Mouse (Mus musculus): Measurements from ENCODE around the gene Ptgs1.

Gene Ptgs1

GRCm38 (mm10) chr2:36197919-36198881, 32.0 kb upstream of the Ptgs1 start:
- Histone ChIP-seq H3K4me3 (replicated peaks; ENCODE audit: low read length) (0 out of 2 replicates have a peak overlapping the region, but pooled peaks have one; percentile 2), H3K27me3 (ENCODE audit: insufficient read depth, low read length) (peaks cover 86% of the 10 kb centered on the region), H3K36me3 (ENCODE audit: insufficient read depth, low read length) (no peaks in the 10 kb centered on the region), H3K9me3 (ENCODE audit: low read length) (peaks cover 4% of the 10 kb centered on the region; the same call in 1 of the 2 replicates), H3K4me1 (replicated peaks; ENCODE audit: low read depth, low read length) (peaks cover 50% of the 10 kb centered on the region)
- TF ChIP-seq NANOG (IDR thresholded peaks at IDR 0.05; ENCODE audit: borderline replicate concordance, low read length) (peak; percentile 87; the same call in 1 of the 2 replicates), CTCF (conservative IDR thresholded peaks at IDR 0.05; ENCODE audit: low read length) (no peak), POU5F1 (IDR thresholded peaks at IDR 0.05; ENCODE audit: borderline replicate concordance, low read length) (no peak)

GRCm38 (mm10) chr2:36198882-36199262, 31.4 kb upstream of the Ptgs1 start:
- peaks cover 4% of the 10 kb centered on the region; the same call in 1 of the 2 replicates for H3K9me3 ChIP-seq (ENCODE audit: low read length)
- H3K4me3 ChIP-seq (replicated peaks; ENCODE audit: low read length): 0 out of 2 replicates have a peak overlapping the region, but pooled peaks have one; percentile 2

GRCm38 (mm10) chr2:36200813-36201212, 29.4 kb upstream of the Ptgs1 start:
- H3K4me1 ChIP-seq (replicated peaks; ENCODE audit: low read depth, low read length): peaks cover 73% of the 10 kb centered on the region
- H3K27me3 ChIP-seq (ENCODE audit: insufficient read depth, low read length): peaks cover 90% of the 10 kb centered on the region
- H3K9me3 ChIP-seq (ENCODE audit: low read length): peaks cover 4% of the 10 kb centered on the region; the same call in 1 of the 2 replicates
- TF ChIP-seq NANOG (IDR thresholded peaks at IDR 0.05; ENCODE audit: borderline replicate concordance, low read length) (no peak), CTCF (conservative IDR thresholded peaks at IDR 0.05; ENCODE audit: low read length) (no peak), POU5F1 (IDR thresholded peaks at IDR 0.05; ENCODE audit: borderline replicate concordance, low read length) (no peak)
- no peaks in the 10 kb centered on the region for H3K36me3 ChIP-seq (ENCODE audit: insufficient read depth, low read length)
- no peak overlapping the region for H3K4me3 ChIP-seq (replicated peaks; ENCODE audit: low read length)

More at GRCm38 (mm10) chr2:36198882-36199262, 31.4 kb upstream of the Ptgs1 start:
- no peaks in the 10 kb centered on the region for H3K36me3 ChIP-seq (ENCODE audit: insufficient read depth, low read length)
- H3K4me1 ChIP-seq (replicated peaks; ENCODE audit: low read depth, low read length): peaks cover 57% of the 10 kb centered on the region
- peaks cover 89% of the 10 kb centered on the region for H3K27me3 ChIP-seq (ENCODE audit: insufficient read depth, low read length)
- TF ChIP-seq CTCF (conservative IDR thresholded peaks at IDR 0.05; ENCODE audit: low read length) (no peak), POU5F1 (IDR thresholded peaks at IDR 0.05; ENCODE audit: borderline replicate concordance, low read length) (no peak), NANOG (IDR thresholded peaks at IDR 0.05; ENCODE audit: borderline replicate concordance, low read length) (no peak; the same call in 1 of the 2 replicates)

GRCm38 (mm10) chr2:36201756-36202610, 28.2 kb upstream of the Ptgs1 start:
- TF ChIP-seq POU5F1 (IDR thresholded peaks at IDR 0.05; ENCODE audit: borderline replicate concordance, low read length) (no peak), CTCF (conservative IDR thresholded peaks at IDR 0.05; ENCODE audit: low read length) (no peak), NANOG (IDR thresholded peaks at IDR 0.05; ENCODE audit: borderline replicate concordance, low read length) (no peak)
- H3K36me3 ChIP-seq (ENCODE audit: insufficient read depth, low read length): no peaks in the 10 kb centered on the region
- peaks cover 69% of the 10 kb centered on the region for H3K4me1 ChIP-seq (replicated peaks; ENCODE audit: low read depth, low read length)
- H3K27me3 ChIP-seq (ENCODE audit: insufficient read depth, low read length): peaks cover 87% of the 10 kb centered on the region
- H3K4me3 ChIP-seq (replicated peaks; ENCODE audit: low read length): peak overlapping the region; percentile 68; the same call in 1 of the 2 replicates
- peaks cover 4% of the 10 kb centered on the region; the same call in 1 of the 2 replicates for H3K9me3 ChIP-seq (ENCODE audit: low read length)

GRCm38 (mm10) chr2:36202611-36202880, 27.7 kb upstream of the Ptgs1 start:
- Histone ChIP-seq H3K36me3 (ENCODE audit: insufficient read depth, low read length) (no peaks in the 10 kb centered on the region), H3K9me3 (ENCODE audit: low read length) (peaks cover 4% of the 10 kb centered on the region; the same call in 1 of the 2 replicates), H3K4me1 (replicated peaks; ENCODE audit: low read depth, low read length) (peaks cover 65% of the 10 kb centered on the region), H3K4me3 (replicated peaks; ENCODE audit: low read length) (peak overlapping the region; percentile 68), H3K27me3 (ENCODE audit: insufficient read depth, low read length) (peaks cover 87% of the 10 kb centered on the region)
- TF ChIP-seq POU5F1 (IDR thresholded peaks at IDR 0.05; ENCODE audit: borderline replicate concordance, low read length) (no peak), NANOG (IDR thresholded peaks at IDR 0.05; ENCODE audit: borderline replicate concordance, low read length) (no peak), CTCF (conservative IDR thresholded peaks at IDR 0.05; ENCODE audit: low read length) (no peak)

- H3K36me3 ChIP-seq (ENCODE audit: insufficient read depth, low read length): no peaks in the 10 kb centered on the region
- peaks cover 4% of the 10 kb centered on the region; the same call in 1 of the 2 replicates for H3K9me3 ChIP-seq (ENCODE audit: low read length)
- H3K27me3 ChIP-seq (ENCODE audit: insufficient read depth, low read length): peaks cover 84% of the 10 kb centered on the region
- TF ChIP-seq POU5F1 (IDR thresholded peaks at IDR 0.05; ENCODE audit: borderline replicate concordance, low read length) (no peak), NANOG (IDR thresholded peaks at IDR 0.05; ENCODE audit: borderline replicate concordance, low read length) (no peak), CTCF (conservative IDR thresholded peaks at IDR 0.05; ENCODE audit: low read length) (no peak)
- H3K4me1 ChIP-seq (replicated peaks; ENCODE audit: low read depth, low read length): peaks cover 58% of the 10 kb centered on the region
- H3K4me3 ChIP-seq (replicated peaks; ENCODE audit: low read length): peak overlapping the region; percentile 68
Measured at GRCm38 (mm10) chr2:36203011-36203825, 27.0 kb upstream of the Ptgs1 start.

GRCm38 (mm10) chr2:36204595-36204994, 25.6 kb upstream of the Ptgs1 start:
- Histone ChIP-seq H3K4me1 (replicated peaks; ENCODE audit: low read depth, low read length) (peaks cover 46% of the 10 kb centered on the region), H3K9me3 (ENCODE audit: low read length) (peaks cover 4% of the 10 kb centered on the region; the same call in 1 of the 2 replicates), H3K36me3 (ENCODE audit: insufficient read depth, low read length) (no peaks in the 10 kb centered on the region), H3K4me3 (replicated peaks; ENCODE audit: low read length) (no peak overlapping the region), H3K27me3 (ENCODE audit: insufficient read depth, low read length) (peaks cover 89% of the 10 kb centered on the region)
- TF ChIP-seq POU5F1 (IDR thresholded peaks at IDR 0.05; ENCODE audit: borderline replicate concordance, low read length) (no peak), NANOG (IDR thresholded peaks at IDR 0.05; ENCODE audit: borderline replicate concordance, low read length) (0 out of 2 replicates have a peak, but pooled peaks have one; percentile 26)
